Mouse (Mus musculus) heart, postnatal 0 days (tissue): ENCODE data around the gene Nqo1. TPM values are rescaled to one million over a fixed set of nuclear protein-coding genes. Genes with fewer than 3 reads are reported as not detected.

Experiments
- ATAC-seq: fragments of 200-750 bp; cut with Nextera tagmentation; 2 replicates; pipeline ENCODE4 v1.8.0; 2017; ENCODE audit warnings: low read depth, moderate number of reproducible peaks, moderate library complexity; ENCODE audit not compliant: insufficient read depth
- DNase-seq: peaks from one replicate; pipeline ENCODE4 v3.0.0-alpha.2; 2016; ENCODE audit warnings: low spot score
- H3K27ac ChIP-seq: fragments of 300-500 bp; sonication (generic); 2 replicates; pipeline ENCODE4 v1.5.1; 2014; ENCODE audit warnings: low read depth, mild to moderate bottlenecking
- H3K27me3 ChIP-seq: fragments of 300-500 bp; sonication (generic); 2 replicates; pipeline ENCODE4 v1.6.1; 2014; ENCODE audit warnings: low read length, mixed read lengths; ENCODE audit not compliant: control insufficient read depth, insufficient read depth
- H3K36me3 ChIP-seq: fragments of 300-500 bp; sonication (generic); replicated peaks from 2 replicates; pipeline ENCODE4 v1.6.1; 2014; ENCODE audit warnings: low read length, mixed read lengths; ENCODE audit not compliant: control insufficient read depth, insufficient read depth
- H3K4me1 ChIP-seq: fragments of 300-500 bp; sonication (generic); 2 replicates; pipeline ENCODE4 v1.6.1; 2014; ENCODE audit warnings: antibody characterized with exemption; ENCODE audit not compliant: control insufficient read depth, insufficient read depth
- H3K4me2 ChIP-seq: fragments of 300-500 bp; sonication (generic); 2 replicates; pipeline ENCODE4 v1.6.1; 2014; ENCODE audit warnings: low read depth, mild to moderate bottlenecking, low read length, moderate library complexity
- H3K4me3 ChIP-seq: fragments of 300-500 bp; sonication (generic); 2 replicates; pipeline ENCODE4 v1.5.1; 2014; ENCODE audit warnings: low read depth, low read length
- H3K9ac ChIP-seq: fragments of 300-500 bp; sonication (generic); replicated peaks from 2 replicates; pipeline ENCODE4 v1.6.1; 2014; ENCODE audit warnings: low read depth, low read length, mixed read lengths
- H3K9me3 ChIP-seq: fragments of 300-500 bp; sonication (generic); replicated peaks from 2 replicates; pipeline ENCODE4 v1.6.1; 2016; ENCODE audit warnings: low read length; ENCODE audit not compliant: control insufficient read depth
- CTCF ChIP-seq: IDR thresholded peaks from 2 replicates; pipeline ENCODE4 v1.5.1; 2016; ENCODE audit warnings: antibody characterized with exemption, control low read depth, low read depth
- EP300 ChIP-seq: IDR thresholded peaks from 2 replicates; pipeline ENCODE4 v1.6.1; 2016; ENCODE audit warnings: antibody characterized with exemption, low read depth
- WGBS: fragments of 180-500 bp; shearing (Covaris S2); extraction: QIAGEN DNeasy Blood & Tissue Kit; methylation state at CpG from one replicate; pipeline ENCODE4 v1.1.7; 2014; 5-methylcytosine and 5-hydroxymethylcytosine counted together
- polyA plus RNA-seq: library from polyadenylated mRNA; unstranded; fragments of >200 nt; fragmentation: Nextera tagmentation; extraction: Ambion mirVana; gene quantifications from 2 replicates; pipeline ENCODE4 v1.2.1, GENCODE M21; 2015
- total RNA-seq: library from RNA; depleted of rRNA; stranded (reverse); fragments of >200 nt; gene quantifications from 2 replicates; pipeline ENCODE4 v1.2.3, GENCODE M21; 2014; ENCODE audit warnings: low replicate concordance; rRNA removed

Gene Nqo1
- total RNA-seq: 20.8 and 34.6 TPM in 2 replicates
- polyA plus RNA-seq: 19.7 and 19.9 TPM in 2 replicates

- DNase-seq (peak; percentile 90), ATAC-seq (peak; percentile 95)
- TF ChIP-seq EP300 (no peak), CTCF (no peak)
- peak within 1 kb of the TSS; percentile 64 for H3K4me2 ChIP-seq
- 12% methylated on average over 22 of the region's 22 CpGs for WGBS
- peak within 1 kb of the TSS; percentile 47; the same call in 1 of the 2 replicates for H3K9ac ChIP-seq
- H3K4me1 ChIP-seq: peaks cover 10% of the 10 kb centered on the region
- H3K9me3 ChIP-seq: no peaks in the 10 kb centered on the region
- H3K27me3 ChIP-seq: no peaks in the 10 kb centered on the region
- H3K4me3 ChIP-seq: peak within 1 kb of the TSS; percentile 47
- H3K27ac ChIP-seq: peak within 1 kb of the TSS; percentile 60
- H3K36me3 ChIP-seq: no peaks in the 10 kb centered on the region
These were observed at the start of gene Nqo1 for GRCm38 (mm10) chr8:107403038-107403781. Nqo1 (minus strand) TSS chr8:107403206.

- H3K36me3 ChIP-seq: 0 out of 2 replicates have a peak, but pooled peaks cover 10% of the 10 kb centered on the region
- H3K4me2 ChIP-seq: no peak overlapping the region
- no peaks in the 10 kb centered on the region for H3K27me3 ChIP-seq
- ATAC-seq (no peak), DNase-seq (no peak)
- H3K9me3 ChIP-seq: no peaks in the 10 kb centered on the region
- 82% methylated on average over 13 of the region's 13 CpGs for WGBS
- no peak for TF ChIP-seq CTCF
- no peak for TF ChIP-seq EP300
- H3K4me1 ChIP-seq: 0 out of 2 replicates have a peak, but pooled peaks cover 4% of the 10 kb centered on the region
- H3K27ac ChIP-seq: no peak overlapping the region
- no peak overlapping the region for H3K9ac ChIP-seq
- H3K4me3 ChIP-seq: no peak overlapping the region
These were observed 48.5 kb upstream of the Nqo1 start for GRCm38 (mm10) chr8:107451414-107452066.

- Histone ChIP-seq H3K27ac (no peak overlapping the region), H3K4me2 (no peak overlapping the region), H3K4me1 (0 out of 2 replicates have a peak, but pooled peaks cover 4% of the 10 kb centered on the region), H3K36me3 (0 out of 2 replicates have a peak, but pooled peaks cover 9% of the 10 kb centered on the region), H3K4me3 (no peak overlapping the region), H3K9me3 (no peaks in the 10 kb centered on the region), H3K9ac (no peak overlapping the region), H3K27me3 (no peaks in the 10 kb centered on the region)
- 62% methylated on average over 6 of the region's 6 CpGs for WGBS
- TF ChIP-seq EP300 (no peak), CTCF (no peak)
- no peak for ATAC-seq
- DNase-seq: no peak
These were observed 46.6 kb upstream of the Nqo1 start for GRCm38 (mm10) chr8:107449655-107450054.

GRCm38 (mm10) chr8:107449130-107449529 lies 46.1 kb upstream of the Nqo1 start:
- no peak for ATAC-seq

GRCm38 (mm10) chr8:107448382-107448889 lies 45.4 kb upstream of the Nqo1 start:
- DNase-seq (no peak), ATAC-seq (no peak)
- Histone ChIP-seq H3K4me1 (0 out of 2 replicates have a peak, but pooled peaks cover 4% of the 10 kb centered on the region), H3K27me3 (no peaks in the 10 kb centered on the region), H3K4me3 (no peak overlapping the region), H3K36me3 (0 out of 2 replicates have a peak, but pooled peaks cover 4% of the 10 kb centered on the region), H3K27ac (no peak overlapping the region), H3K4me2 (no peak overlapping the region), H3K9me3 (no peaks in the 10 kb centered on the region), H3K9ac (no peak overlapping the region)
- WGBS: 88% methylated on average over 4 of the region's 4 CpGs
- TF ChIP-seq EP300: no peak
- TF ChIP-seq CTCF: no peak

More at GRCm38 (mm10) chr8:107449130-107449529, 46.1 kb upstream of the Nqo1 start:
- no peak overlapping the region for H3K27ac ChIP-seq
- 47% methylated on average over 8 of the region's 8 CpGs for WGBS
- no peak overlapping the region for H3K9ac ChIP-seq
- H3K4me2 ChIP-seq: no peak overlapping the region
- no peak overlapping the region for H3K4me3 ChIP-seq
- H3K36me3 ChIP-seq: 0 out of 2 replicates have a peak, but pooled peaks cover 9% of the 10 kb centered on the region
- H3K4me1 ChIP-seq: 0 out of 2 replicates have a peak, but pooled peaks cover 4% of the 10 kb centered on the region
- H3K9me3 ChIP-seq: no peaks in the 10 kb centered on the region
- H3K27me3 ChIP-seq: no peaks in the 10 kb centered on the region
- no peak for TF ChIP-seq CTCF
- TF ChIP-seq EP300: no peak
- no peak for DNase-seq
